ENCODE assay signal across 13 mouse cellular contexts in the genomic region with DNA sequence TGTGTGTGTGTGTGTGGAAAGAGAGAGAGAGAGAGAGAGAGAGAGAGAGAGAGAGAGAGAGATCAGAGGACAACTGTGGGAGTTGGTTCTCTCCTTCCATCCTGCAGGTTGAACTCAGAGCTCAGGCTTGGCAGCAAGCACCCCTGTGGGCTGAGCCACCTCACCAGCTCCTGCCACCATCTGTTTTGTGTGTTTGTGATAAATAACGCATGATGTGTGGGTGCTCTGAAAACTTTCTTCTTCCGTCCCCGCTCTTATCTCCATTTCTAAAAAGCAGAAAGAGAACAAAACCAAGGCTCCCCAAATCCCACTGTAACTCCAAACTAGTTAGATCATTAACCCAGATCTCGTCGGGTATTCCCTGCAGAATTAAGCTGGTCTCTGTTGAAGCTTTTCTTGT. TPM values are rescaled to one million over a fixed set of nuclear protein-coding genes. Genes with fewer than 3 reads are reported as not detected.
A peak's percentile ranks its signal among the peaks of the same experiment; 100 is the strongest.
DNase-seq lines count a peak whose midpoint lies in the region; ATAC-seq and TF ChIP-seq lines count a peak whose summit lies in the region.
"Had no signal": no experiment of that assay in that cellular context is flagged by ENCODE, and none has a peak within 500 bp of the region (broad histone marks: within the 10 kb centered on the region; RNA-seq: fewer than 3 reads in every experiment).

No protein-coding gene starts in this region.

- H3K4me1 ChIP-seq in liver, embryonic 11.5 days (replicated peaks; ENCODE audit: control insufficient read depth, insufficient read depth, low read length): peaks cover 6% of the 10 kb centered on the region
- H3K4me1 ChIP-seq in hindbrain, embryonic 16.5 days (ENCODE audit: control insufficient read depth, insufficient read depth, low read depth, low read length): peaks cover 27% of the 10 kb centered on the region
- peaks cover 16% of the 10 kb centered on the region; the same call in 1 of the 2 replicates for H3K4me1 ChIP-seq in midbrain, postnatal 0 days (ENCODE audit: insufficient read depth, low read length)
- H3K4me1 ChIP-seq in forebrain, embryonic 14.5 days (ENCODE audit: control insufficient read depth, insufficient read depth, low read length): peaks cover 13% of the 10 kb centered on the region

- WGBS in liver, embryonic 11.5 days: 56% methylated on average over 5 of the region's 5 CpGs
- WGBS in hindbrain, embryonic 16.5 days: 50% methylated on average over 5 of the region's 5 CpGs
- 63% methylated on average over 5 of the region's 5 CpGs for WGBS in midbrain, postnatal 0 days
- 51% methylated on average over 5 of the region's 5 CpGs for WGBS in forebrain, embryonic 14.5 days

- H3K9ac ChIP-seq in liver, embryonic 11.5 days (ENCODE audit: low read depth, low read length): no peak overlapping the region
- no peak overlapping the region for H3K9ac ChIP-seq in hindbrain, embryonic 16.5 days (ENCODE audit: low read depth, low read length)
- H3K9ac ChIP-seq in midbrain, postnatal 0 days (replicated peaks; ENCODE audit: low read length, poor library complexity, severe bottlenecking): no peak overlapping the region
- no peak overlapping the region for H3K9ac ChIP-seq in forebrain, embryonic 14.5 days (ENCODE audit: low read length)
- H3K9ac ChIP-seq: heart, embryonic 15.5 days; lung, embryonic 15.5 days had no signal

- no peak for TF ChIP-seq CTCF in midbrain, postnatal 0 days (IDR thresholded peaks at IDR 0.05)

- no peaks in the 10 kb centered on the region for H3K9me3 ChIP-seq in liver, embryonic 11.5 days (ENCODE audit: control insufficient read depth, low read length)
- no peaks in the 10 kb centered on the region for H3K9me3 ChIP-seq in hindbrain, embryonic 16.5 days (ENCODE audit: control insufficient read depth, low read length)
- no peaks in the 10 kb centered on the region for H3K9me3 ChIP-seq in midbrain, postnatal 0 days (ENCODE audit: low read length)
- no peaks in the 10 kb centered on the region for H3K9me3 ChIP-seq in forebrain, embryonic 14.5 days (replicated peaks; ENCODE audit: control insufficient read depth, low read length)
- H3K9me3 ChIP-seq: heart, embryonic 15.5 days; lung, embryonic 15.5 days had no signal

- H3K27me3 ChIP-seq in liver, embryonic 11.5 days (replicated peaks; ENCODE audit: control insufficient read depth, insufficient read depth, low read length): peaks cover 29% of the 10 kb centered on the region
- no peaks in the 10 kb centered on the region; the same call in 1 of the 2 replicates for H3K27me3 ChIP-seq in hindbrain, embryonic 16.5 days (replicated peaks; ENCODE audit: control insufficient read depth, insufficient read depth, low read length)
- no peaks in the 10 kb centered on the region for H3K27me3 ChIP-seq in midbrain, postnatal 0 days (ENCODE audit: insufficient read depth, low read length)
- H3K27me3 ChIP-seq in forebrain, embryonic 14.5 days (replicated peaks; ENCODE audit: control insufficient read depth, insufficient read depth, low read length): 0 out of 2 replicates have a peak, but pooled peaks cover 7% of the 10 kb centered on the region

- H3K4me2 ChIP-seq in liver, embryonic 11.5 days: no peak overlapping the region
- peak overlapping the region; percentile 37 for H3K4me2 ChIP-seq in hindbrain, embryonic 16.5 days (ENCODE audit: low read length)
- H3K4me2 ChIP-seq in midbrain, postnatal 0 days (ENCODE audit: low read depth, low read length, poor library complexity, severe bottlenecking): peak overlapping the region; percentile 37
- H3K4me2 ChIP-seq in forebrain, embryonic 14.5 days (ENCODE audit: low read length): no peak overlapping the region
- H3K4me2 ChIP-seq: heart, embryonic 15.5 days; lung, embryonic 15.5 days had no signal

- H3K4me3 ChIP-seq in liver, embryonic 11.5 days (ENCODE audit: low read depth, low read length): no peak overlapping the region
- H3K4me3 ChIP-seq in hindbrain, embryonic 16.5 days (ENCODE audit: low read length): no peak overlapping the region
- H3K4me3 ChIP-seq in midbrain, postnatal 0 days (ENCODE audit: low read depth, low read length): peak overlapping the region; percentile 1; the same call in 1 of the 2 replicates
- H3K4me3 ChIP-seq in forebrain, embryonic 14.5 days (ENCODE audit: low read depth, low read length): no peak overlapping the region
- H3K4me3 ChIP-seq: heart, embryonic 15.5 days; lung, embryonic 15.5 days had no signal

- no peak overlapping the region; the same call in 1 of the 2 replicates for H3K27ac ChIP-seq in liver, embryonic 11.5 days (ENCODE audit: low read depth, low read length)
- H3K27ac ChIP-seq in hindbrain, embryonic 16.5 days (ENCODE audit: low read depth, low read length): no peak overlapping the region
- no peak overlapping the region for H3K27ac ChIP-seq in midbrain, postnatal 0 days (ENCODE audit: low read depth, low read length)
- H3K27ac ChIP-seq in forebrain, embryonic 14.5 days (ENCODE audit: low read depth, low read length): no peak overlapping the region
- H3K27ac ChIP-seq: heart, embryonic 15.5 days; lung, embryonic 15.5 days had no signal

- ATAC-seq in liver, embryonic 11.5 days (replicated peaks; ENCODE audit: low FRiP score): no peak
- no peak for ATAC-seq in hindbrain, embryonic 16.5 days
- ATAC-seq in midbrain, postnatal 0 days (ENCODE audit: low FRiP score): no peak
- ATAC-seq in forebrain, embryonic 14.5 days: no peak

- peak; percentile 17 for DNase-seq in liver, embryonic 11.5 days (ENCODE audit: low spot score)
- DNase-seq in liver: no peak
- peak; percentile 31 for DNase-seq in cerebellum, adult 8-10 months
- no peak for DNase-seq in midbrain, postnatal 0 days (ENCODE audit: low spot score)
- DNase-seq in forebrain, embryonic 14.5 days (ENCODE audit: low spot score): no peak
- no peak for DNase-seq in ovary, postnatal 10 days (ENCODE audit: low spot score)
- no peak for DNase-seq in left cerebral cortex, adult 8-10 months (ENCODE audit: low spot score in 2 of 2)
- DNase-seq: embryo, embryonic 11 days; kidney, adult 8-10 months; thymus, postnatal 14 days had no signal

- H3K36me3 ChIP-seq in liver, embryonic 11.5 days (ENCODE audit: control insufficient read depth, insufficient read depth, low read length): no peaks in the 10 kb centered on the region
- no peaks in the 10 kb centered on the region for H3K36me3 ChIP-seq in hindbrain, embryonic 16.5 days (ENCODE audit: control insufficient read depth, insufficient read depth, low read length)
- H3K36me3 ChIP-seq in midbrain, postnatal 0 days (ENCODE audit: insufficient read depth, low read length): no peaks in the 10 kb centered on the region
- H3K36me3 ChIP-seq in forebrain, embryonic 14.5 days (ENCODE audit: control insufficient read depth, insufficient read depth, low read length): no peaks in the 10 kb centered on the region
- H3K36me3 ChIP-seq: heart, embryonic 15.5 days; lung, embryonic 15.5 days had no signal

RNA-seq across cellular contexts. Expression of a gene that starts 4.7 kb away (rescaled TPM):
- 1.9 and 2.6 TPM in 2 replicates for polyA plus RNA-seq in liver, embryonic 11.5 days (2014; fragmentation: Nextera tagmentation; extraction: Ambion mirVana)
- 5.8 and 6.6 TPM in 2 replicates for polyA plus RNA-seq in hindbrain, embryonic 16.5 days (2015; fragmentation: Nextera tagmentation; extraction: Ambion mirVana)
- total RNA-seq in midbrain, postnatal 0 days (2014; rRNA removed): 26.1 and 37.5 TPM in 2 replicates
- 8.2 and 8.3 TPM in 2 replicates for polyA plus RNA-seq in midbrain, postnatal 0 days (2015; fragmentation: Nextera tagmentation; extraction: Ambion mirVana)
- polyA plus RNA-seq in forebrain, embryonic 14.5 days (2014; fragmentation: Nextera tagmentation; extraction: Ambion mirVana): 2.8 and 4.1 TPM in 2 replicates
- total RNA-seq in left cerebral cortex, adult 8-10 months (2022): 10 to 100 TPM; 35.0 to 47.0 (median 37.1) TPM

RNA-seq across cellular contexts. Expression of a gene that starts 58.9 kb away (rescaled TPM):
- 26.0 and 29.3 TPM in 2 replicates for polyA plus RNA-seq in liver, embryonic 11.5 days (2014; fragmentation: Nextera tagmentation; extraction: Ambion mirVana)
- polyA plus RNA-seq in hindbrain, embryonic 16.5 days (2015; fragmentation: Nextera tagmentation; extraction: Ambion mirVana): 38.0 and 38.6 TPM in 2 replicates
- 21.3 and 28.9 TPM in 2 replicates for total RNA-seq in midbrain, postnatal 0 days (2014; rRNA removed)
- polyA plus RNA-seq in midbrain, postnatal 0 days (2015; fragmentation: Nextera tagmentation; extraction: Ambion mirVana): 36.4 and 37.9 TPM in 2 replicates
- polyA plus RNA-seq in forebrain, embryonic 14.5 days (2014; fragmentation: Nextera tagmentation; extraction: Ambion mirVana): 19.8 and 22.6 TPM in 2 replicates
- 10 to 100 TPM; 31.3 to 38.3 (median 35.0) TPM for total RNA-seq in left cerebral cortex, adult 8-10 months (2022)

Comparison
In these comparisons a context has a peak if more than half of its experiments do, and no peak if none do; other contexts are left out.
1. DNase-seq: peak in liver, embryonic 11.5 days (single experiment) and cerebellum, adult 8-10 months (single experiment); none in liver (single experiment), midbrain, postnatal 0 days (single experiment), forebrain, embryonic 14.5 days (single experiment), ovary, postnatal 10 days (single experiment) and left cerebral cortex, adult 8-10 months (0 of 2).
2. H3K4me2 ChIP-seq: peak in hindbrain, embryonic 16.5 days (single experiment) and midbrain, postnatal 0 days (single experiment); none in liver, embryonic 11.5 days (single experiment) and forebrain, embryonic 14.5 days (single experiment).